Mouse (Mus musculus) forebrain, postnatal 0 days (tissue): ENCODE data around the gene Adamts18. TPM values are rescaled to one million over a fixed set of nuclear protein-coding genes. Genes with fewer than 3 reads are reported as not detected.
A peak's percentile ranks its signal among the peaks of the same experiment; 100 is the strongest.

ENCODE experiments used
- ATAC-seq: fragments of 200-750 bp; cut with Nextera tagmentation; 2 replicates; pipeline ENCODE4 v1.8.0; 2017; ENCODE audit warnings: mild to moderate bottlenecking, moderate library complexity
- DNase-seq: peaks from one replicate; pipeline ENCODE4 v3.0.0-alpha.2; 2015
- H3K27ac ChIP-seq: fragments of 300-500 bp; sonication (generic); 2 replicates; pipeline ENCODE4 v1.5.1; 2014; ENCODE audit warnings: low read depth, mild to moderate bottlenecking, antibody characterized with exemption, low read length, moderate library complexity, mixed read lengths
- H3K27me3 ChIP-seq: fragments of 300-500 bp; sonication (generic); 2 replicates; pipeline ENCODE4 v1.6.1; 2014; ENCODE audit warnings: mild to moderate bottlenecking, low read length, mixed read lengths; ENCODE audit not compliant: insufficient read depth
- H3K36me3 ChIP-seq: fragments of 300-500 bp; sonication (generic); 2 replicates; pipeline ENCODE4 v1.6.1; 2014; ENCODE audit warnings: mild to moderate bottlenecking, moderate library complexity; ENCODE audit not compliant: insufficient read depth
- H3K4me1 ChIP-seq: fragments of 300-500 bp; sonication (generic); 2 replicates; pipeline ENCODE4 v1.6.1; 2014; ENCODE audit warnings: antibody characterized with exemption; ENCODE audit not compliant: insufficient read depth
- H3K4me2 ChIP-seq: fragments of 300-500 bp; sonication (generic); 2 replicates; pipeline ENCODE4 v1.6.1; 2014; ENCODE audit warnings: low read depth, mild to moderate bottlenecking, moderate library complexity
- H3K4me3 ChIP-seq: fragments of 300-500 bp; sonication (generic); 2 replicates; pipeline ENCODE4 v1.5.1; 2014; ENCODE audit warnings: low read depth, low read length, mixed read lengths
- H3K9ac ChIP-seq: fragments of 300-500 bp; sonication (generic); 2 replicates; pipeline ENCODE4 v1.6.1; 2014; ENCODE audit warnings: mild to moderate bottlenecking
- H3K9me3 ChIP-seq: fragments of 300-500 bp; sonication (generic); 2 replicates; pipeline ENCODE4 v1.6.1; 2016; ENCODE audit warnings: low read length
- CTCF ChIP-seq: sonication (generic); IDR thresholded peaks from 2 replicates; pipeline ENCODE4 v1.5.1; 2016; ENCODE audit warnings: antibody characterized with exemption, control low read depth, low read depth
- WGBS: fragments of 180-500 bp; shearing (Covaris S2); extraction: QIAGEN DNeasy Blood & Tissue Kit; methylation state at CpG from one replicate; pipeline ENCODE4 v1.1.7; 2014; 5-methylcytosine and 5-hydroxymethylcytosine counted together
- polyA plus RNA-seq: library from polyadenylated mRNA; unstranded; fragments of >200 nt; fragmentation: Nextera tagmentation; extraction: Ambion mirVana; gene quantifications from 2 replicates; pipeline ENCODE4 v1.2.1, GENCODE M21; 2015
- total RNA-seq: library from RNA; depleted of rRNA; stranded (reverse); fragments of >200 nt; gene quantifications from 2 replicates; pipeline ENCODE4 v1.2.3, GENCODE M21; 2014

Gene Adamts18
- total and polyA plus RNA-seq, 2 experiments from 2014 or later = 4.7 to 8.9 TPM

GRCm38 (mm10) chr8:113844801-113845301 is 3.7 kb downstream of the Adamts18 start:
- no peak for ATAC-seq
- no peak for TF ChIP-seq CTCF
- Histone ChIP-seq H3K36me3 (no peaks in the 10 kb centered on the region), H3K4me2 (peak overlapping the region; percentile 42), H3K4me1 (no peaks in the 10 kb centered on the region), H3K27me3 (no peaks in the 10 kb centered on the region), H3K4me3 (peak overlapping the region; percentile 22), H3K9me3 (no peaks in the 10 kb centered on the region), H3K27ac (no peak overlapping the region), H3K9ac (peak overlapping the region; percentile 11; the same call in 1 of the 2 replicates)
- DNase-seq = no peak
- 23% methylated on average over 20 of the region's 20 CpGs for WGBS

GRCm38 (mm10) chr8:113838211-113838610 is 10.3 kb downstream of the Adamts18 start:
- H3K27ac ChIP-seq = no peak overlapping the region
- no peak overlapping the region for H3K4me3 ChIP-seq
- H3K9ac ChIP-seq = no peak overlapping the region
- H3K27me3 ChIP-seq = no peaks in the 10 kb centered on the region
- ATAC-seq = peak; percentile 36; the same call in 1 of the 2 replicates
- H3K4me2 ChIP-seq = no peak overlapping the region
- WGBS = 33% methylated on average over 6 of the region's 6 CpGs
- H3K36me3 ChIP-seq = no peaks in the 10 kb centered on the region
- no peaks in the 10 kb centered on the region for H3K4me1 ChIP-seq
- TF ChIP-seq CTCF = no peak
- no peaks in the 10 kb centered on the region for H3K9me3 ChIP-seq
- no peak for DNase-seq

- no peak overlapping the region for H3K4me2 ChIP-seq
- no peak overlapping the region for H3K4me3 ChIP-seq
- no peaks in the 10 kb centered on the region for H3K4me1 ChIP-seq
- WGBS = 29% methylated on average over 4 of the region's 4 CpGs
- no peak for ATAC-seq
- no peaks in the 10 kb centered on the region for H3K27me3 ChIP-seq
- TF ChIP-seq CTCF = no peak
- DNase-seq = no peak
- H3K9ac ChIP-seq = no peak overlapping the region
- no peaks in the 10 kb centered on the region for H3K9me3 ChIP-seq
- H3K36me3 ChIP-seq = no peaks in the 10 kb centered on the region
- H3K27ac ChIP-seq = no peak overlapping the region
These were observed 11.0 kb downstream of the Adamts18 start for GRCm38 (mm10) chr8:113837570-113837915.

GRCm38 (mm10) chr8:113836892-113837569 is 11.5 kb downstream of the Adamts18 start:
- Histone ChIP-seq H3K36me3 (no peaks in the 10 kb centered on the region), H3K27ac (no peak overlapping the region), H3K4me3 (no peak overlapping the region), H3K4me2 (no peak overlapping the region), H3K27me3 (no peaks in the 10 kb centered on the region), H3K9ac (no peak overlapping the region), H3K4me1 (no peaks in the 10 kb centered on the region), H3K9me3 (no peaks in the 10 kb centered on the region)
- TF ChIP-seq CTCF = no peak
- no peak for DNase-seq
- ATAC-seq = no peak
- 63% methylated on average over 8 of the region's 8 CpGs for WGBS

GRCm38 (mm10) chr8:113833644-113834043 is 14.9 kb downstream of the Adamts18 start:
- no peaks in the 10 kb centered on the region for H3K9me3 ChIP-seq
- DNase-seq (no peak), ATAC-seq (no peak)
- no peaks in the 10 kb centered on the region for H3K27me3 ChIP-seq
- WGBS = 73% methylated on average over 4 of the region's 4 CpGs
- no peak overlapping the region for H3K27ac ChIP-seq
- no peaks in the 10 kb centered on the region for H3K36me3 ChIP-seq
- H3K4me2 ChIP-seq = no peak overlapping the region
- no peaks in the 10 kb centered on the region for H3K4me1 ChIP-seq
- no peak for TF ChIP-seq CTCF
- H3K9ac ChIP-seq = no peak overlapping the region
- no peak overlapping the region for H3K4me3 ChIP-seq

GRCm38 (mm10) chr8:113827270-113827669 is 21.3 kb downstream of the Adamts18 start:
- H3K4me1 ChIP-seq = no peaks in the 10 kb centered on the region
- H3K36me3 ChIP-seq = no peaks in the 10 kb centered on the region
- DNase-seq (no peak), ATAC-seq (no peak)
- WGBS = 97% methylated on average over 3 of the region's 3 CpGs
- no peak overlapping the region for H3K27ac ChIP-seq
- H3K9me3 ChIP-seq = no peaks in the 10 kb centered on the region
- H3K4me3 ChIP-seq = no peak overlapping the region
- no peak overlapping the region for H3K4me2 ChIP-seq
- TF ChIP-seq CTCF = no peak
- H3K9ac ChIP-seq = no peak overlapping the region
- no peaks in the 10 kb centered on the region for H3K27me3 ChIP-seq

- Histone ChIP-seq H3K27me3 (no peaks in the 10 kb centered on the region), H3K4me2 (no peak overlapping the region), H3K27ac (no peak overlapping the region), H3K36me3 (no peaks in the 10 kb centered on the region), H3K4me1 (no peaks in the 10 kb centered on the region), H3K9ac (no peak overlapping the region), H3K9me3 (no peaks in the 10 kb centered on the region), H3K4me3 (no peak overlapping the region)
- ATAC-seq (no peak), DNase-seq (no peak)
- 85% methylated on average over 16 of the region's 16 CpGs for WGBS
- TF ChIP-seq CTCF = no peak
These were observed 27.5 kb downstream of the Adamts18 start for GRCm38 (mm10) chr8:113820983-113821587.
